Mouse (Mus musculus): Measurements from ENCODE around the gene C130074G19Rik.

C130074G19Rik gene

DNA sequence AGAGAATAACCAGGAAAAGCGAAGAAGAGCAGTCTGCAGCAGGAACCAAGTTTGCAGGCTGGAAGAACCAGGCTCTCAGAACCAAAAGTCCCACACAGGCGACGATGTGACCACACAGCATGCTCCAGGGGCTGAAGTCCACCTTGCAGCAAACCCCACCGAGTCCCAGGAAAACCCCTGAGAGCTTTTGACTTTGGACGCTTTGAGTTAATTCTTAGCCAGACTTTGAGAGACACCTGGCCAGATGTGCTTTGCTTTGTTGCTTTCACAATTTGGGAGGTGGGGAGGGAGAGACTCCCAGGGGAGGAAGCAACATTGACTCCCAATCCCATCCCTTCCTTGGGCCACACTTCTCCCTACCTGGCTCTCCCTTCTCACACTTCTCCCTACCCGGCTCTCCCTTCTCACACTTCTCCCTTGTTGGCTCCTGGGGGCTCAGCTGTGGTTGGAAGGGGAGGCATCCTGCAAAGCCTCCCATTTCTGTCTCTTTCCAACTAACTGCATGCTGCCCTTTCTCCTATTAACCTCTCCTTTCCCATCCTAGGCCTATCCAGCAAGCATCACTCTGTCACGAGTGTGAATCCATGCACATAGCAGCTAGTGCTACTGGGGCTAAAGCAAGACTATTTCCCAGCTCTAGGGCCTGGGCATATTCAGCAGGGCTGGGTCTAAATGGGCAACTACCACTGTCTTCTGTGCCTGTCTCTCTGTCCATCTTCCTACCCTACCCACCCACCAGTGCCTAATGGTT is 10.8 kb downstream of the C130074G19Rik start:
- DNase-seq, result no peak

DNA sequence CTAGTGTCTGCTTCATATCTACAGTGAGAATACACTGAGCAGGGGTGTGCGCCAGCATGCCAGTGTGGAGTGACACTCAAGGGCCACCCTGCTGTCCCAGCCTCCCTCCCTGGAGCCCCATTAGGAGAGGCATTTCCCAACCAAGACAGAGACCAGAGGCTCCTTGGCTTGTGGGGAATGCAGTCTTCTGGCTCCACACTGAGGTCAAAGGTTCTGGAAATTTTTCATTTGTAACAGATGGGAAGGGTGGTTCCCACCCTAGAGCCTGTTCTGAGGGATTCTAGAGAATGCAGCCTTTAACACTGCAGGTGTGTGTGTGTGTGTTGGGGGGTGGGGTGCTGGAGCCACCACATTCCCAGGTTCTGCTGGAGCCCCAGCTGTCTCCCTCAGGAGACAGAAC is 11.5 kb downstream of the C130074G19Rik start:
- DNase-seq, result no peak

DNA sequence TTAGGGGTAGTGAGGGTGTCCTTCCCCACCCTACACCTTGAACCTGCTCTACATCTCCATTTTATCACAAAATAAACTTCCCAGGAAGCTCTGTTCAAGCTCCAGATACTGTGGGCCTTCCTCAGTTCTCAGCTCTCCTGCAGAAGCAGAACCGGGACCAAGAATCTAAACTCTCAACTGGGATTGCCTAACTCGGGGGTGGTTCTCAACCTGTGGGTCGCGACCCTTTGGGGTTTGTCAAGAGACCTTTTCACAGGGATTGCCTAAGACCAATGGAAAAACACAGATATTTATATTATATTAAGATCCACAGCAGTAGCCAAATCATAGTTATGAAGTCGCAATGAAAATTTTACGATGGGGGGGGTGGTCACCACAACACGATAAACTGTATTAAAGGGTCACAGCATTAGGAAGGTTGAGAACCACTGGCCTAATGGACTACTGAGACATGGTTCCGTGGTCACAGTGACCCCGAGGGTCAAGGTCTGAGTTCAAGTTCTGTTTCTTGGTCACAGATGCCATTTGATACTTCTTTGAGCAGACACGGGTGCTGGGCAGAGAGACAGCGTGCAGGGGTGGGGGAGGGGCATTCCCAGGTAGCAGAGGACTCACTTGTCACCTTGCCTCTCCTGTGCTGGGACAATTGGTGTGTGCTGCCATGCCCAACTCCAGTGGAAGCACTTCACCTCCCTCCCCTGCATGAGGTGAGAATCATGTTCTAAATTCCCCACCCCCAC is 12.2 kb downstream of the C130074G19Rik start:
- no peak for DNase-seq

DNA sequence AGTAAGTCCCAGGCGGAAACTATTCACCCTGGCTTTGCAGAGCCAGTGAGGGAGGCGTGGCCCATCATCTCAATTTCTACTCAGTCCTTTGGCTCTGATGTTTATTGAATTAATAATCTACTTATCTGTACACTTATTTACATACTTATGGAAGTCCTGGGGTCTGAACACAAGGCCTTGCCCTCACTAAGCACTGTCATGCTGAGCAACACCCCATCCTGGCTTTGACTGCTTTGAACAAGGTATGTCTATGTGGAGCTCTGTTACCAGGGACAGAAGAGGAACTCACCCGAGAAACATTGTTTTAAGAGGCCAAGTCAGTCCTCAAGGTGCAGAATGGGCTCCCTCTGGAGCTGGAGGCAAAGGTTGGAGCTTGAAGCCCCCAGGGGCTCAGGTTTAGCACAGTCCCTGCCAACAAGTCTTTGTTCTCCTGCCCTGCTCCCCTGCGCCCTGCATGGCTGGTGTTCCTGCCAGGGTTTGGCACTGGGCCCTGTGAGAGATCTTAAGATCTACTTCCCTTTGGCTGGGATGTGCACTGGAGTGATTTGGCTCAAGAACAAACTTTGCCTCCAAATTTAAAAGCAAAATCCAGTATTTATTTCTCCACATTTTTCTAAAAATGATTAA is 13.0 kb downstream of the C130074G19Rik start:
- DNase-seq, result no peak

DNA sequence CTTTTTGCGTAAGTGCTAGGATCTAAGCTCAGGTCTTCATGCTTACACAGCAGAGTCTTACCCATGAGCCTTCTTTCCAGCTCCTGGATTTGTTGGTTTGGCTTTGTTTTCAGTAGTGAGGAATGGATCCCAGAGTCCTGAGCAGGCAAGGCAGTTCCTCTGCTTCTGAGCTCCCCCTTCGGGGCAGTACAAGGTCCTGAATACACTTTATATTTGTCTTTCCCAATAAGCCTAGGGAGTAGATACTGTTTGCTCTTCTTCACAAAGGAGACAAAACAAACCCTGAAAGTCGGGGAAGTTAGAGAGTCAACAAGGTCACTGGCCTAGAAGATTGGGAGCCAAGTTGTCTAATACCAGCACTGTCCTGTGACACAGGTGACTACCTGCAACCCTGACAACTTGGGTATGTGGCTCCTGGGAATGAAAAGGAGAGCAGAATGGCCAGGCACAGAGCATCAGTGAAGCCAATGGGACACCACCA is 15.3 kb downstream of the C130074G19Rik start:
- no peak for DNase-seq

DNA sequence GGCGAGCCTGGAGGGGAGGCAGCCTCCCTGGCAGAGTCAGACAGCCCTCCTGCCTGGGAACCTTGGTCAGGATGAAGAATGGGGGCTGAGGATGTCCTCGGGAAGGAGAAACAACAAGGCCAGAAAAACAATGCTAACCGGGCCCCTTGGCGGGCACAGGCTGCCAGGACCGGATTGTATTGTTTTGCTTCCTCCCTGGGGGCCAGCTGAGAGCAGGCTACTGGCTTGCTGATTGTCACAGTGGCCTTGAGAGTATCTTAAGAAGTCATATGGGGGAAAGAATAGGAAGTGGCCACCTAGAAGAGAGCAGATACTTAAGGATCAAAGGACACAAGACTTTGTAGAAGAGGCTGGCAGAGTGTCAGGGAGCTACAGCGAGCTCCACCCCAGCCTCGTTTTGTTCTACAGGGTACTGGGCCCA is 18.6 kb downstream of the C130074G19Rik start:
- no peak for DNase-seq

DNA sequence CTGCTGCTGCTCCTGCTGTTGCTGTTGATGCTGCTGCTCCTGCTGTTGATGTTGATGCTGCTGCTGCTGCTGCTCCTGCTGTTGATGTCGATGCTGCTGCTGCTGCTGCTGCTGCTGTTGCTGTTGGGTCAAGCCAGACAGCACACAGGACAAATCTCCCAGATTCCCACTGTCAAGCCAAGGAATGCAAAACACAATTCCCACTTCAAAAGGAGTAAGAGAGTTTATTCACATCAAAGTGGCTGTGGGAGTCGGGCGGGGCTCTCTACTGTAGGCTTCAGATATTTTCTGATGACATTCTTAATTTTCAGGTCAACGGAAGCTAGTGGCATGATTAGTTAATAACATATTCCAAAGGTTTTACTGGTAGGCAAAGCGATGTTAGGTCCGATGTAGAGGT is 20.4 kb downstream of the C130074G19Rik start:
- no peak for DNase-seq

DNA sequence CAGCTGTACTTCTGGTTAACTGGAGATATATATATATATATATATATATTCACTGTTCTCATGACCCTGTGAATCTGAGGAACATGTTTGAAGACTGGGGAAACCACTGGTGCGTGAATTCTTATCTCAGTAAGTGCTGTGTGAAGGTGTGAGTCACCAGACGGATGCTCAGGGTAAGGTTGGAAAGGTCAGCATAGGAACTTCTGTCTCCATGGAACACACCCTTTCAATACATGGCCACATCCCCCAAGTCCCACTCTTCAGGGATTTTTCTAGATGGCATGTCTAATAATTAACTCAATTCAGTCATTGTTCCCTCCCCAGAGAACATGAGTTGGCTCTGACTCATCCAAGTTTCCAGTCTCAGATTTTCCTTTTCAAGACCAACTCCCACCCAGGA is 21.5 kb downstream of the C130074G19Rik start:
- no peak for DNase-seq

DNA sequence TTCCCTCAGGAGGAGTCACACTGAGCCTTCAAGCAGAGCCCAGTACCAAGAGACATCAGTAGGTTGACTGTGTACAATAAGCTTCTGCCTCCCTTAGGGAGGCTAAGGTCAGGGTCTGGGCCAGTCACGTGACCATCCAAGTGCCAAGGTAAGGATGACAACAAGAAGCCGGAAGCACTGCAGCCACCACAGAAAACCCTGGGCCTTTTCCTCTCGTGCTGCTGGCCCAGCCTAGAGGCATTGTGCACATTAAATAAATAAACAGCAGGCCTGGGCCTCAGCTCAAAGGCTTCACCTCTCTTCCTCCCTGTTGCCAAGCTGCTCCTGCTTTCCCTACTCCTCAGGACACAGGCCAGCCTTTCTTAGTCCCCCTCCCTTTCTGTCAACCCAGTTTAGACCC is 22.7 kb downstream of the C130074G19Rik start:
- DNase-seq, result no peak

DNA sequence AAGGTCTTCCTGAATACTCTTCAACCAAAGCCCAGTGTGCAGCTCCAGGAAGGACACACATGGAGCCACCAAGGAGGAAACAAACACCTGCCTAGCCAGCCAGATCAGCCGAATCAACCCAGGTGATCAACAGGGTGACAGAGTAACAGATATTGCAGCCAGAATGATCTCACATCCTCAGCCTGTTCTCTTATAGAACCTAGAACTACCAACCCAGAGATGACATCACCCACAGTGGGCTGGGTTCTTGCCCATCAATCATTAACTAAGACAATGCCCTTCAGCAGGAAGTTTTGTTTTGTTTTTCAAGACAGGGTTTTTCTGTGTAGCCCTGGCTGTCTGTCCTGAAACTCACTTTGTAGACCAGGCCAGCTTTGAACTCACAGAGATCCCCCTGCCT is 24.8 kb downstream of the C130074G19Rik start:
- no peak for DNase-seq

DNA sequence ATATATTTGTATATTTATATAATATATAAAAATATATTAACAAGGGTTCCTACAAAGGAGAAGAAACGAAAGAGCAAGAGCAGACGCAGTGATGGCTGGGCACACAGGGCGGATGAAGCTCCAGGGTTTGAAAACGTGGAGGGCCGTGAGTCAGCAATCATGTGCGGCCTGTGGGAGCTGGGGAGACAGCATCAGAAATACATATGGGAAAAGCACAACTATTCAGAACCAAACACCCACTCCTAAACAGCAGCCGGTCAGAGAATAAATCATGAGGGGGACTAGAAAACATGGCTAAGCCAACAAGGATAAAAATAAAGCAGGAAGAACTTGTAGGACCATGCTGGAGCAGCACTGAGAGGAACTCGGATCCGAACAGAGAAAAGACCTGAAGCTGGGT is 25.8 kb downstream of the C130074G19Rik start:
- no peak for DNase-seq

DNA sequence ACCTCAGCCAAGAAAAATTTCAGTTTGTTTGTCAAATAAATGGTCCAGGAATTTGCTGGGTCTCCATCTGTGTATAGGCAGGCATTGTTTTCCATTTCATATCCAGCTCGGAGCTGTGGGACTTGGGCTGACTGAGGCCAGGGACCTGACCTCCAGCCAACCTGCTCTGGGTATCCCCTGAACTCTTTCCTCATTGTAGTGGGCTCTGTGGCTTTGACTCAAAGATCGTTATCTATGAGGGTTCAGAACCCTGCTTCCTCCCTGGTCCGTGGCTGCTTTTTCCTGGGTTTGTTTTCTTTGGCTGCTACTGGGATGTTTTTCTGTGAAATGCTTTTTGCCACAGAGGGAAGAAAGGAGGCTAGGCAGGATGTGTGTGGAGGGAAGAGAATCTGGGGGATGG is 29.1 kb downstream of the C130074G19Rik start:
- no peak for DNase-seq

DNA sequence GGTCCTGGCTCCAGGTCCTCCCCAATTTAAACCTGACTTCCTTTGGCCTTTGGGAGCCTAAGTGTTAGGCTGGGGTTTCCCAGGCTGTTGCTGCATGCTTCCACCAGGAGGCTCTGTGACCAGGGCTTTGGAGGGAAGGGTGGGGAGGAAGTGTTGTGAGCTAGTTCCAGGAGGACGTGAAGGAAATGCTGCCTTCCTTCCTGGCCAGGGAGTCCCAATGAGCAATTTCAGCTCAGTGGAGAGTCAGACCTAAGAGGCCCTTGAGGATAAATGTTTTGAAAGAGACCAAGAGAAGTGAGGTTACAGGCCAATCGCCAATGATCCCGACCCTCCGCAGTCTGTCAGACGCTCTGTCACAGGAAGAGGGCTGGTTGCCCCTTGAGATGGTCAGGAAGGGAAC is 29.7 kb downstream of the C130074G19Rik start:
- DNase-seq, result peak; percentile 60 to 69

DNA sequence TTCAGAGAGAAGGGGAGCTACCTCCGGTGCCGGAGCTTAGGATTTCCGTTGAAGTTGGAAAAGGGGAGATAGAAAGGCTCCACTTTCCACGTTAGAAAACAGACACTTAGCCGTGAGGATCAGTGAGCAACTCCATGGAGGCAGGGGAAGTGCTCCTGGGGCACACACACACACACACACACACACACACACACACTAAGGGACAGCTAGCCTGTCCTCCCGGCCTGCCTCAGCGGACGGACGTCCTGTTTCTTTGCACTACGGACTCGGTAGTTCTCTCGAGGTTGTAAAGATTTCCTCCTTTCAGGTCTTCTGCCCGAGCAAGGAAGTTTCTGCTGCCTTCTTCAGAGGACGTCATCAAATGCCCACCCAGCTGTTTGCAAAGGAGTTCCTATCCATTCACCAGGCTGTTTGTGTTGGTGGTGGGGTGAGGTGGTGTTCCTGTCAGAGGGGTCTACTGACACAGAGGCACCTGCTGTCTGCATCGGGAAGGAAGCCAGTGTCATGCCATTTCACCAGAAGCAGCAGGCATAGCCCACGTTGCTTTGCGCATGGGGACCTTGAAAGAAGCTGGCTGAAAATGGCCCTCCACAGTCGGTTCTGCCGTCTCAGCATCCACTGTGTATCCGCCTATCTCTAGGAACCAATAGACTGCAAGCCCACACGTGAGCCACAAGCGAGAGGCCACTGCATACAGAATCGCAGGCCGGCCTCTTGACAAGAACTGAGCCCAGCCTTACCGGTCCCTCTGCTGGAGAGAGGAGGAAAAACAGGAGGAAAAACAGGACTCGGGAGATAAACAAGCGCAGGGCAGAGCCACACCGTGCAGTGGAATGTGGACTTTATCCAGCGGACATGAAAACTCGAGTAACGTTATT is 31.0 kb downstream of the C130074G19Rik start:
- peak; percentile 62 to 68 for DNase-seq

DNA sequence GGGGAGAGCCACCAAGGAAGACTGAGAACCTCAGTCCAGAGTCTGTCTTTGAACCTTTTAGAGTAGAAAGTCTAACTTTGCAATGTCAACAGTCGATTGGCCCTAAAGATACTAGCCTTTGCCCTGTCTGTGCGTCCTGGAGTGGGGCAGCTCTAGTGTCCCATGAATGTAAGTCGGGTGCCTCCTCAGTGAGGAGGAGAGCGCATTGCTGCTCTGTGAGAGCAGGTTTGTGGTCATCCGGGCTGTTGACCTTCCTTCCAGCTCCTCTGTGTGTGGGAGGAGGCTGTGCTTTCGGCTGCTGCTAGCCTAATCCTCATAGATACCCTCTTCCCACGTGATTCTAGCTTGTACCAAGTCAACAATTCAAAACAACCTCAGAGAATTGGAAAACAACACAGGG is 31.9 kb downstream of the C130074G19Rik start:
- no peak for DNase-seq

DNA sequence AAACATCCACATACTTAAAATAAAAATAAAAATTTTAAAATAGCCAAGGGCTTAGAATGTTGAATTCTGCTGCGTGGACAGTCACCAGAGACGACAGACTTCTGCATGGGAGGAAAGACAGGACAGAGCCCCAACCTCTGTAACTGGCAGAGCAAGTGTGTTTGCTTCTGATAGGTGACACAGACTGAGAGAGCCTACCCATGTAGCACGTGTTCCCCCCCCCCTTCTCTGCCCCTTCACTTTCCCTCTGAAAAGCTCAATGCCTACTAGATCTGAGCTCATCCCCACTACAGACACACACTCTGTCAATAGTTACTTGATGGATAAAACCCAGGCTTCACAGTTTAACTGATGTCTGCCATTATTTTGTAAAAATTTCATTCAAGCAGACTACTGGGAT is 36.0 kb downstream of the C130074G19Rik start:
- DNase-seq, result no peak

DNA sequence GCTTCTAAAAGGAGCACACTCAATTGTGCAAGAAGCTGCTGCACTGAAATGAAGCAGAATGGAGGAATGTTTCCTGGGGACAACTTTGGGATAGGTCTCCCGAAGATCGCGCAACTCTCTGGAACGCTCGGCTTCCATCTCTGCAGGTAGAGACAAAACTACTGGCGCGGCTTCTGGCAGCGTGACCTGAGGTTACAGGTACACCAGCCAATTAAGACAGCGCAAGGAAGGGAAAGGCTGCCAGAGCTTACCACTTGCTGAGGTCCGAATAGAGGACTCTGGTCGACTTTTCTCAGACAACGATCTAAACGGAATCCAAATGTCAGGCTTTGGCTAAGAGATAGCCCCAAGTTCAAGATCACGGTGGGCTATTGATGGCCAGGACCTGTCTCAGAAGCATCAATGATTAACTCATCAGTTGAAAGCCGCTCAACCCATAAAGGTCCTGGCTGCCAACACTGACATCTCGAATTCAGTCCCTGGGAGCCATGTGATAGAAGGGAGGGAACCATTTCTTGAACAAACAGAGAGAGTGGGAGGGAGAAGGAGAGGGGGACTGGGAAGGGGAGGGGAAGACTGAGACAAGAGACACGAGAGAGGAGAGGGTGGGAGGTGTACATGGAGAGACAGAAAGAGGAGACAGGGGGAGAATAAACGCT is 36.8 kb downstream of the C130074G19Rik start, which contains the start of gene Marc2:
Gene Marc2, minus strand, starts transcription at position 360 of the 659 bp plus-strand sequence.
- no peak for DNase-seq

DNA sequence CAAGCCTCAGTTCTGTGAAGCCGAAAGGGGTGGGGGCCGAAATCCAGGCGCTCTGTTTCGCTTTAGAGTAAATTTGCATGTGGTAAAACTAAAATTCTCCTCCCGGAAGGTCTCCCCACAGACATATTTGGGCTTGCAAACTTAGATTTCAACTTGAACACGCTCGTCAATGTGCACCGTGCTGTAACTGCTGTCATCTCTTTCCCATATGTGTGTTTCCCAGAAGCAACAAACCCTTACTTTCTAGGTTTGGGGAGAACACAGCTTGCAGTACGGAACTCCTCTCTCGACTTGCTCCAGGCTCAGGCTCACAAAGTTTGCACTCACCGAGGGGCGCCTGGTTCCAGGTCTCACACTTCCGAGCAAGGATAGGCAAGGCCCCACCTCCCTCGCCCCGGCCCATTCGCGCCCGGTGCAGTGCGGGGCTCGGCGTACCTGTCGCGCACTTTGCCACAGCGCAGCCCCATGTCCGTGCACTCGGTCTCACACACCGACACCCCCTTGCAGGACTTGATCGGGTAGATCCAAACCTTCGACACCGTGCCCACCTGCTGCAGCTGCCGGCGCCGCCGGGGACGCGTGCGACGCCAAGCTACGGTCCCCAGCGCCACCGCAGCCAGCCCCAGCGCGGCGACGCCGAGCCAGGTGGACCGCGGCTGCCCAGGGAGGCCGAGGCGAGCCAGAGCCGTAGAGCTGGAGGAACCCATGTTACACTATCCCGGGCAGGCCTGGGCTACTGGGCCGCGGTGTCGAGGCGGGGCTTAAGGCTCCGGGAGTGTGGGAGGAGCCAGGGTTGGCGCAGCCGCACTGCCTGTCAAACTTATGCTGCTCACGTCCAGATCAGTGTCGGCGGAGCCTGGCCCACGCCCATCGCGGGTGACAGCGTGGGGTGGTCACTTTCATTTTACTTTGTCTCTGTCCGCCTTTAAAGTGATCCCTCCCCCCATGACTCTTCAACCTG is 37.6 kb downstream of the C130074G19Rik start:
- DNase-seq, result peak; percentile 89 to 90

DNA sequence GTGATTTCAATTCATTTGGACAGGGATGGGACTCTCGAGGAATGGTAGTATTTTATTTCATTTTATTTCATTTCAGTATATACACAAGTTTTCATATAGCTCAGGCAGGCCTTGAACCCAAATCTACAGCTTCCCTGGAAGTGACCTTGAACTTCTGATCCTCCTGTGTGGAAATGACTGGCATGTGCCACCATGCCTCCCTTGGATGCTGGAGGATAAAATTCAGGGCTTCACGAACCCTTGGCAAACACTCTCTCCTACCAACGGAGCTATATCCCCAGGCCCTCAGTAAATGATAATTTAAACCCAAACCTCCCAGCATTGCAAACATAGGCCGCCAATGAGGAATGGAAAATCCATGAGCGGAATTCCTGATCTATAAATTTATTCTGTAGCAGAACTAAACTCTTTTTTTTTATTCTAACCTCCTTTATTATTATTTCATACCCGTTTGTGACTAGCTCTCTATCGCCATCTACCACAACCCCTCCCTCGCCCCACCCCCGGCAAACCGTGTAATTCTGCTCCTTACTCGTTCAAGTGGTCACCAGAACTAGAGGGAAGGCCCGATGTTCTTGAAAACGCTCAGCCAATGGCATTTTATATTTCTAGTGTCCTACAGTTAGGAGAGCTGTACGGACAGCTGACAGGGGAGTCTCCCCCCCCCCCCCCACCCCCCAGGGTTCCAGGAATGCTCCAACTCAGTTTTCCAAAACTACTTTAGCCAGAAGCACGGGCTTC is 38.5 kb downstream of the C130074G19Rik start:
- DNase-seq, result peak; percentile 29 to 46

DNA sequence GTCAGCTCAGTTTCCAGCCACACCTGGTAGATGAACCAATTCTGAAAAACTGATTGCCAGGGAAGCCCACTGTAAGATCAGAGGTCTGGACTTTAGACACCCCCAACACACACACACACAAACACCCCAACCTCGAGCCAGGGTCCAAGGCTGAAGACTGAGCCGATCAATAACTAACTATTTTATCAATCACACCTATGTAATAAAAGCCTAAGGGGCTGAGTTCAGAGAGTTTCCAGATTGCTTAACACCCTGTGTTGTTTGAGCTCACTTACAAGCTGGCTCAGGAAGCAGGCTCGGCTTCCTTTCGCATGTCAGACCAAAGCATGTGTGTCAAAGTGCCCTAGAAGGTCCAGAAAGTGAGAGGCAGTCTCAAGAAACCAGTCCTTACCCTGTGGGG is 45.4 kb downstream of the C130074G19Rik start:
- no peak for DNase-seq
